Mouse (Mus musculus) kidney, postnatal 25 days (tissue): ENCODE results near the gene Dnmt1.

Source experiments
- DNase-seq, 2 experiments: peaks; one replicate each; pipeline ENCODE4 v3.0.0; 2021; ENCODE audit warnings: mixed read lengths in 2 of 2

Dnmt1 gene

DNA sequence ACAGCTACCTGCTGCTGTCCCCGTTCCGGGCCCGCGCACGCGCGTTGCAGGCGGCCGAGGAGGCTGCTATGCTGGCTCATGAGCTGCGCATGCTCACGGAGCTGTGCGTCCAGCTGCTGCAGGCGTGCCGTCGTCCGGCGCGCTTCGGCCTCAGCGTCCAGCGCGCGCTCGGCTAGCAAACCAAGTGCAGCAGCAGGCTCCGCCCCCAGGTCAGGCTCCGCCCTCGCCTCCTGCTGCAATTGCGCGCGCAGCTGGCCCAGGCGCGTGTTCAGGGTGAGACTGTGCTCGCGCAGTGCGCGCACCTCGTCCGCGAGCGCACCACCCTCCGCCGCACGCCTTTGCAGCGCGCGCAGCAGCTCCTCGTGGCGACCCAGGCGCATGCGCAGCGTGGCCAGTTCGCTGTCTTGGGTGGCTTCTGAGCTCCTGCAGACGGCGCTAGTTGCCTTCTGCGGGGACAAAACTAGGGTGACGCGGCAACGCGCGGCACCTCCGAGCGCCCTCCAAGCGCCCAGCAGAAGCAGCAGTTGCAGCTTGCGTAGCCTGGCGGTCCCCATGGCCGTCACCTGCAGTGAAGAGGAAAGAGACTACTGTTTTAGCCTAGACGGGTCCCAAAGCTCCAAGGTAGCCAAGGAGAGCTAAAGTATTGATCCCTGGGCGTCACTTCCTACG lies 81.5 kb downstream of the Dnmt1 start:
- peak; percentile 100 for DNase-seq

DNA sequence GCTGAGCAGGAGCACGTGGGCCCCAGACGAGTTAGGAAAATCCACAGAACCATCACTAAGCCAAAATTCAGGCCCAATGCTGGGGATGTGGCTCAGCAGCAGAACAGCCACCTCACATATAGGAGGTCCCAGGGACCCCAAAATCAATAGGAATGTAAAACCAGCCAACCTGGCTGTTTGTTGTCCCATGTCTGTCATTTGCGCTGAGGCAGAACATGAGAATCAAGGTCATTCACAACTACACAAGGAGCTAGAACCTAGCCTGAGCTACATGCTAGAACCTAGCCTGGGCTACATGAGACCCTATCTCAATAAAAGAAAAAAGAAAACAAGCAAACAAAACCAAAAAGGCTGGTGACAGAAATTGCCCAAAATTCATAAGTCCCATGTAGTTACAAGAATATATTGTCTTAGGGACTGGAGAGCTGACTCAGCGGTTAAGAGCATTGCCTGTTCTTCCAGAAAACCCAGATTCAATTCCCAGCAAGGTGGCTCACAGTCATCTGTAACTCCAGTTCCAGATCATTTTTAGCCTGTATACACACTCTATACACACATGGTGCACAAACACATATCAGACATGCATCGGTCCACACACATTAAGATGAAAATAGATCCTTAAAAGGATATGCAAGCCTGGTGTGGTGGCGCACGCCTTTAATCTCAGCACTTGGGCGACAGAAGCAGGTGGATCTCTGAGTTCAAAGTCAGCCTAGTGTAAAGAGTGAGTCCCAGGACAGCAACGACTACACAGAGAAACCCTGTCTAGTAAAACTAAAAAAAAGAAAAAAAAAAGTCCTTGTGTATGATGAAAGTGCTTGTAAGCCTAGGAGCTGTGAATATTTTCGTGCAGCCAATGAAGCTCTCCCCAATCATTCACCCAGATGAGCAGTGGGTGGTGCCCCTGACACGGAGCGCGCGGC lies 82.3 kb downstream of the Dnmt1 start:
- no peak for DNase-seq

DNA sequence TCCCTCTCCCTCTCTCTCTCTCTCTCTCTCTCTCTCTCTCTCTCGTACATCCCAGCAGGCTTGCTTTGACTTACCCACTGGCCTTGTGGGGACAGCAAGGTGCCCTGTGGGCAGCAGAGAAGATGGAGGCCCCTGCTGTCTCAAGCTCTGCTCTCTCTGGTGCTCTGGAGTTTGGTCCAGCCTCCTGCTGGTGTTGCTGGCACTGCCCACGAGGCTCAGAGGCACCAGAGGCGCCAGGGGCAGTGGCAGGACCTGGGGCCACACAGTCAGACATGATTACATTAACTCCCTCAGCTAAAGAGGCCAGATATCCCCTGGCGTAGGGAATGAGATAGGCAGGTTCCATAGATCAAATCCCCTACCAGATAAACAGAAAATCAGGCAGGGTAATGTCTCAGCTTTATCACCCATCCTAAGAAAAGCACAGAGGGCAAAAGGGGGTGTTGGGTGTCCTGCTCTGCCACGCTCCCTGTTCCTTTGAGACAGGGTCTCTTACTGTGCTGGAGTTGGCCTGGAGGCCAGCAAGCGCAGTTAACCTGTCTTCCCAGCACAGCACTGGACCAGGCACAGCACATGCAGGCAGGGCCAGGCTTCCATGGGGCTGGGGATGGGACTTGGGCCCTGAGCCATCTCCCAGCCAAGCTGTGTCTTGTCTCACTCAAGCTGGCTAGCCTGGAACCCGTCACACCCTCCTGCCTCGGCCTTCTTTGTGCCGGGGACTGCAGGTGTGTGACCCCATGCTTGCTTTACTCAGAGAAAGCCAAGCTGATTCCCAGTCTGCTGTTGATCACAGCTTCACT lies 83.2 kb downstream of the Dnmt1 start:
- no peak for DNase-seq

DNA sequence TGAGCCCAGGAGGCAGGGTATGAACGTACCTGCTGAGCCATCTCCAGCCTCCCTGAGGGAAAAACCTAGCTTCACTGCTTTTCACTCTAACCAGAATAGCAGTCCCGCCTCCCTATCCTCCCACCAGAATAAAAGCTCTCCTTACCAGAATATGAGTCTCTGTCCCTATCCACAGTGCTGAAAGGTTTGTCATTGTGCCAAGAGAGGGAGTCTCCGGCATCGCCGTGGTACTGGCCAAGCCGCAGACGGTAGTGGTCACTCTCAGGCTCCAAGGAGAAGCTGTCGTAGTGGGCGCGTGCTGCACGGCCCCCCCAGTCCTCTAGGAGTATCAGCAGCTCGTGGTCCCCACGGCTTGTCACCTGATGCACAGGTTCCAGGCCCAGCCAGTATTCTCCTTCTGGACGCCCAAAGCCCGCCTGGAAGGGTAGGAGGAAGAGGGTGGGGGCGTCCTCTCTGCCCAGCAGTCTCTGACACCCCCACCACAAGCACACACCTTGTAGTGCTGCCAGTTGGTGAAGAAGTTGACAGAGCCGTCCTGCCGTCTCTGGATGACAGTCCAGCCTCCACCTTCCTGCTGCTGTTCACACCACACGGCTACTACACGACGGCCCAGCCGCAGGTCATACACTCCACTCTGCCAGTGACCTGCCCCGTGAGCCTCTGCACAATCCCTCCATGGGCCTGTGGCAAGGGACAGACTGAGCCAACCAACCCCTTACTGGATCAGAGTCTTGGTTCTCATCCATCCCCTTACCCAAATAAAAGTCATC lies 84.5 kb downstream of the Dnmt1 start:
- no peak for DNase-seq

DNA sequence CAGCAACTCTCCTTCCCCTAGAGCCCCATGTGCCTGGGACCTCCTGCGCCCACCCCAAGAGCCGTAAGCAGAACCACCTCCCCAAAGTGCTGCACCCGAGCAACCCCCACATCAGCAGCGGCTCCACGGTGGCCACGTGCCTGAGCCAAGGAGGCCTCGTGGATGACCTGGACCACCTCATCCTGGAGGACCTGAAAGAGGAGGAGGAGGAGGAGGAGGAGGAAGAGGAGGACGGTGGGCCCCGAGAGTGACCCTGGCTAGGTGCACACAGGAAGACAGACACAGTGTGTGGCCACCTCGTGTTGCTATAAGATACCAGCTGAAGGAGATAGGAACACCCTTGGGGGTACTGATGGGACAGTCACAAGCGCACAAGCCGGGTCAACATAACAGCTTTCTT lies 86.2 kb downstream of the Dnmt1 start:
- no peak for DNase-seq

DNA sequence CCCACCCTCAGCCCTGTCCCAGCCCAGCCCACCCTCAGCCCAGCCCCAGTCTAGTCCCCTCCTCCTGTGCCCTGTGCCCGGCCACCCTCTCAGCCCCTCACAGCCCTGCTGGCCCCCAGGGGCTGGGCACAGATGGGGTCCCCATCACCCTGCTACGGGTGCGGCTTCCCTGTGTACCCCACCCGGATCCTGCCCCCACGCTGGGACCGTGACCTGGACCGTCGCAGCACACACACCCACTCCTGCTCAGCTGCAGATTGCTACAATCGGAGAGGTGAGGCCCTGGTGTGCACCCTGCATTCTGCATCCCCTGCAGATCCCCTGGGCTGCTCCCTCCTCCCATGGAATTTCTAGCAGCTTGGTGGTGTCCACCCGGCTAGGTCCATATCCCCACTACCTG lies 86.7 kb downstream of the Dnmt1 start:
- DNase-seq, result no peak

DNA sequence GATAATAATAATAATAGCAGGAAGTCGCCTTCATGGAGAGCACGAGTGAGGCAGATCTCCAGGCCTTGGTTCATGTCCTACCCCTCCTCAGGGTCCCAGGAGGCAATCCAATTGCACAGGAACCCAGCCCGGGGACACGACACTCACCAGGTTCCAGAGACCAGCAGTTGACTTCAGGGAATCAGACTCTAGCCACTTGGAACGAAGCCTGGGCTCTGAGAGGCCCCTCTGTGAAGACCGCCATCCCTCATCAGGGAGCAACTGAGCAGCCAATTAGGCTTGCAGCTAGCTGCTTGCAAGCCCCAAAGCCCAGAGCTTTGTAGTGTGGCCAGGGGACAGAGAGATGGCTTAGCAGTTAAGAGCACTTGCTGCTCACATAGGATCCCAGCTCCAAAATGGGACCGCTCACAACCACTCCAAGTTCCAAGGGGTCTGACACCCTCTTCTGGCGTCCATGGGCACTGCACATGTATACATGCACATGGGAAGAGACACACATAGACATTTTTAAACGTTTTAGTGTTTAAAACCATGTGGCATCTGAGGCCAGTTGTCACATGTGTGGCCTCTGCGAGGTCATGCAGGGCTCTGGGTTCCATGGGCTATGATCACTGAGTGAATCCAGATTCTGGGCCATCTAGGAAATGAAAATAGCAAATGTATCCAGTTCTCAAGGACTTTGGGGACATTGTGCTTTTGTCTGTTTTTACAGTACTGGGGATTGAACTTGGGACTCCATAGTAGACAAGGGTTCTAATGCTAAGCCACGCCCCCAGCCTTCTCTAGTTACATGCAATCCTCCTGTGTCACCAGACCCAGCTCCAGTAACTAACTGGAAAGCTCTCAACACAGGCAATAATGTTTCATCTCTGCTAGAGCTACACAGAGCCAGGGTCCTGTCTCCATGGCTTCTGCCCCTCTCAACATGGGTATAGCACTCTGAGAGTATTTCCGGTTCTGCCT lies 89.2 kb downstream of the Dnmt1 start:
- no peak for DNase-seq

DNA sequence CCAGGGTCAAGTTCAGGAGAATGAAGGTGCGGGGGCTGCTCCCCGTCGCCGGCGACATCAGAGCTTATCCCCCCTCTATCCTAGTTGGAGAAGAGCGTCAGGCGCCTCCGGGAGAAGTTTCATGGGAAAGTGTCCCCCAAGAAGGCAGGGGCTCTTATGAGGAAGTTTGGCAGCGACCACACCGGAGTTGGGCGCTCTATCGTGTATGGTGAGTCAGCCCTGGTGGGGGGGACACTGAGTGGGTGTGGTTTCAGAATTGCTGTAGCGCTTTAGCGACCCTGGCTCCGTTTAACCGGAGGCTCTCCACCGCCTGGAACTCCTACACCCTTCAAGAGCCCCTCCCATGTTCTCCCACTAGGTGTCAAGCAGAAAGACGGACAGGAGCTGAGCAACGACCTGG lies 90.4 kb downstream of the Dnmt1 start:
- DNase-seq, result peak in 1 of 2 experiments; percentile 40

DNA sequence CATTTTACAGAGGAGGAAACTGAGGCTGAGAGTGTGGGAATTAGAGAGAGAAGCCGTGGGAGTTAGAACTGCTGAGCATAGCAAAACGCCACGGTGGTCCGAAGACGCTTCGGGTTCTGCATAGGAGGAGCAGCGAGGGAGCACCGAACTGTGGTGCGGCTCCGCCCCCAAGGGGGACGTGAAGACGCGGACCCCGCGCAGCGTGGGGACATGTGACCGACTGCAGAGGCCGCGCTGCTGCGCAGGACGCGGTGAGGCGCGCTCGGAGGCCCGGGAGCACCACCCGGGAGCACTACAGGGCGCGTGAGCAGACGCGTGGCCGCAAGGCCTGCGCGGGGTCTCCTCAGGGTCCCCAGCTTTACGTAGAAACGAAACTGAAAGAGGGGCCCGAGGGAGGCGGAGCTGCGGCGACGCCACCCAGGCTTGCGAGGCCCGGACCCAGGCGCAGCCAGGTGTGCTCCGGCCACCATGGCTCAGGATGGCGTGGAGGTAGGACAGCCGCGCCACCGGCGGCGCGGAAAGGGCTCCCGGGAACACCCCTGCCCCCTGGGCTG lies 91.2 kb downstream of the Dnmt1 start, which contains the start of gene A230050P20Rik:
Gene A230050P20Rik (plus strand): TSS at position 195 of the 554 bp plus-strand sequence.
- DNase-seq, result peak; percentile 49 to 81

DNA sequence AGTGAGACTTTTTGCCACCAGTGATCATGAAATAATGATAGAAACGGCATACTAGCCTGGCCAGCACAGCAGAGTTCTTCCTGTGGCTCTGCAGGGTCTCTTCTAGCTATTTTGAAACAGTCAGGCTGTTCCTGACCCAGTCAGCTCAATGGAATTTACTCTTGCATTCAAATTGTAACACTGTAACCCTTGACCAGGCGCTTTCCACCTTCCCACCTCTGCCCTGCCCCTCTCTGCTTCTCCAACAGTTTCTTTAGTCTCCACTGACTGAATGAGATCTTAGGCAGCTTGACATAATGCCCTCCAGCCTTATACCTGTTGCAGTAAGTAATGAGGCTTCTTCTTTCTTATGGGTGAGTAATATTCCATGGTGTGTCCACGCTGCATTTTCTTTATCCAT lies 92.8 kb downstream of the Dnmt1 start:
- DNase-seq, result no peak

DNA sequence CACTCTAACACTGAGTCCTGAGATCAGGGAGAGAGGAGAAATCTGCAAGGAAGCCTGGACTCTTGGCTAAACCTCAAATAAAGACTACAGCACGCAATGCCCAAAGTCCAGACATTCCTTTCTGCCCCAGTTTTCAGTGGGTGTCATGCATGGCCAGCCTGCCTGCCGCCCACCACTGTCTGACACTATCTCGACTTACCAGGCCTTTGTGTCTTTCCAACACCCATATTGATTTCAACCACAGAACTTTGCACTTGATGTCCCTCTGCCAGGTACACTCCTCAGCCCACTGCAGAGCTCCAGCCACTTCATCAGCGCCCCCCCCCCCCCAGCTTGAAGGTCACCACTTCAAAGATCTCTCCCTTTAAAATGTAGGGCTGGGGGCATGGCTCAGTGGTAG lies 97.5 kb downstream of the Dnmt1 start:
- DNase-seq, result no peak

DNA sequence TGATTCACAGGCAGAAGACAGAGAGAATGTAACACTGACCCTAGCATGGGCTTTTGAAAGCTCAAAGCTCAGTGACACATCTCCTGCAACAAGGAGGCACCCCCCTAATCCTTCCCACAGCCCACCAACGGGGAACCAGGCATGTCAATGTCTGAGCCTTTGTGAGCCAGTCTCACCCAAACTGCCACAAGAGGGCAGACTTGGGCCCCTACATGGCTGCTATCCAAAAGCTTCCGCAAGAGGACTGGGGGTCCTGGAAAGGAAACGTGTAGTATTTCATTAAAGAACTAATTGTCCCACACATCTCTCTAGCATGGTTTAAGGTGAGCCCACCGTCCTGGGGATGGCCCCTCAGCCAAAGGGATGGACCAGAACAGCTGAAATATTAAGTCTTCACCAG lies 97.9 kb downstream of the Dnmt1 start:
- peak in 1 of 2 experiments; percentile 40 for DNase-seq

DNA sequence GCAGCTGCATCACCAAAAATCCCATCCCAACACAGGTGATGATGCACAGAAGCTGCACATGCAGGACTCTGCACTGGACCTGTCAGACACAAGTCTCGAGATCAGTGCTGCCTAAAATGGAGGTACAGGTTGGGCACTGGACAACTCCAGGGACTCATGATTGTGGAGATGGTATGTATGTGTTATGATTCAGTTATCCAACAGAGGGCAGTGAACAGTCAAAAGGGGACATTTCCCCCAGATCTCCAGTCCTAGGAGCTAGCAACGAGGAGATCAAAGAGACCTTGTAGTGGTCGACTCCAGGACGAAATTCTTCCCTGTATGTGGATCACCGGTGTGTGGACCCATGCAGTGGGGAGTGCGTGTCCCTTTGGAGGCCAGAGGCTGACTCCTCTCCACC lies 99.8 kb downstream of the Dnmt1 start:
- no peak for DNase-seq
